Mouse (Mus musculus) heart, adult 10 weeks (tissue): ENCODE results near the gene Gm4737. TPM values are rescaled to one million over a fixed set of nuclear protein-coding genes. Genes with fewer than 3 reads are reported as not detected.

Source experiments
- polyA plus RNA-seq: library from polyadenylated mRNA; stranded (reverse); fragments of 350-450 nt; fragmentation: Illumina TruSeq; extraction: RNeasy Lipid Tissue Mini Kit (QIAGEN cat#74804); gene quantifications from one replicate; pipeline ENCODE4 v1.2.3, GENCODE M21; 2014; ENCODE audit warnings: low read depth, low replicate concordance

Gene Gm4737
- not detected for polyA plus RNA-seq

DNA sequence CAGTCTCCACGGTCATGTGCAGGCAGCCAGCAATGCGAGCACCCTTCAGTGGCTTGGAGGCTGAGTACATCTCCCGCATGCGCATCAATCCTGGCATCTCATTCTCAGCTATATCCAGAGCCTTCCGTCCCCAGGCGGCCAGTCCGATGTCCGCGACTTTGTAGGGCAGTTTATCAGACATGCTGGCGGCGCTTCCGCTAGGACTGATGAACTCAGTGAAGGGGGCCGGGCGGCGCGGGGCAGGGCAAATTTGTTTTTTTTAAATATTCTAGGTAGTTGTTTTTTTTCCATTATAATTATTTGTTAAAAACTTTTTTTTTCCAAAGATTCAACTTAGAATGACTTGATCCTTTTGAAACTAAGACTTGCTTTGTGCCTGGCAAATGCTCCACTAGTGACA lies at the start of gene Gm4737:
Gene Gm4737, minus strand, starts transcription at position 246 of the 400 bp plus-strand sequence.

GRCm38 (mm10) chr16:46120020-46120419 lies 34.9 kb downstream of the Gm4737 start, which contains the start of gene Cd96:
TSS of gene Cd96 (minus strand) at chr16:46120251.

Other genes with a start within 250 kb of the Gm4737 start
- gene Phldb2, start 201.5 kb downstream of the Gm4737 start, polyA plus RNA-seq: 14.3 TPM
- 0.24 TPM for gene Plcxd2, start 144.9 kb downstream of the Gm4737 start, polyA plus RNA-seq
- not detected for gene Cd96, start 34.8 kb downstream of the Gm4737 start, polyA plus RNA-seq